Mouse (Mus musculus) cerebellum, adult 2 months (tissue): ENCODE data around the gene Olfr350.

Experiments used
- CTCF ChIP-seq: fragments of 200-500 bp; IDR thresholded peaks from 2 replicates; pipeline ENCODE4 v1.5.1; 2011; ENCODE audit warnings: low read depth, mild to moderate bottlenecking, control low read depth, low read length, moderate library complexity, borderline replicate concordance; ENCODE audit not compliant: insufficient read depth
- POLR2A ChIP-seq: fragments of 200-500 bp; IDR thresholded peaks from 2 replicates; pipeline ENCODE4 v1.6.1; 2011; ENCODE audit warnings: low read length, control low read depth, borderline replicate concordance; ENCODE audit not compliant: insufficient read depth

DNA sequence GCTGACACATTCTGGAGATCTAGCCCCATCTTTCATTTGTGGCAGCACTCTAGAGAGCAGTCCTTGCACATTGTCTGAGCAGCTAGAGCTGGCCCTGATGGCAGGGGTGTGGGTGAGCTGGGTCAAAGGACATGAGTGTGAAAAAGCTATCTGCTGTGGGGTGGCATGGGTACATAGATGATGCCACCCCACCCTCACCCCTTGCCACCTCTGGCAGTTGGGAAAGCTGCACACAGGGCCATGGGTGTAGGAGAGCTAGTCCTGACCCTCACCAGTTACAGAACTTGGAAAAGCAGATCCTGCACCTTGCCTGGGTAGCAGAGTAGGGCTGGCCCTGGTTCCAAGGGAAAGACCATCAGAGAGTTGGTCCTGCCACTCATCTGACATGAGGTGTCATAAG, 51.0 kb downstream of the Olfr350 start:
- TF ChIP-seq POLR2A (no peak), CTCF (no peak)
